Mouse (Mus musculus): ENCODE data around the gene Rybp. TPM values are rescaled to one million over a fixed set of nuclear protein-coding genes. Genes with fewer than 3 reads are reported as not detected.

The Rybp gene
- polyA plus RNA-seq, 1 experiment = 41.3 TPM

GRCm38 (mm10) chr6:100288016-100288729, 888 bp upstream of the Rybp start:
- DNase-seq (ENCODE audit: low spot score) = no peak

GRCm38 (mm10) chr6:100286573-100287333, 532 bp downstream of the Rybp start:
- peak; percentile 78 for DNase-seq (ENCODE audit: low spot score)

- DNase-seq (ENCODE audit: low spot score) = no peak
Observed at GRCm38 (mm10) chr6:100285985-100286572, 1.2 kb downstream of the Rybp start.

GRCm38 (mm10) chr6:100278841-100279240, 8.4 kb downstream of the Rybp start:
- no peak for DNase-seq (ENCODE audit: low spot score)

- DNase-seq (ENCODE audit: low spot score) = no peak
Observed at GRCm38 (mm10) chr6:100276344-100276743, 10.9 kb downstream of the Rybp start.

- DNase-seq (ENCODE audit: low spot score) = no peak
Observed at GRCm38 (mm10) chr6:100275643-100276042, 11.6 kb downstream of the Rybp start.

GRCm38 (mm10) chr6:100273556-100273955, 13.7 kb downstream of the Rybp start:
- no peak for DNase-seq (ENCODE audit: low spot score)

- no peak for DNase-seq (ENCODE audit: low spot score)
Observed at GRCm38 (mm10) chr6:100271992-100272391, 15.3 kb downstream of the Rybp start.

GRCm38 (mm10) chr6:100270765-100271164, 16.5 kb downstream of the Rybp start:
- DNase-seq (ENCODE audit: low spot score) = no peak

- no peak for DNase-seq (ENCODE audit: low spot score)
Observed at GRCm38 (mm10) chr6:100259607-100260006, 27.7 kb downstream of the Rybp start.

- no peak for DNase-seq (ENCODE audit: low spot score)
Observed at GRCm38 (mm10) chr6:100258278-100258677, 29.0 kb downstream of the Rybp start.

GRCm38 (mm10) chr6:100255411-100255810, 31.9 kb downstream of the Rybp start:
- DNase-seq (ENCODE audit: low spot score) = no peak

GRCm38 (mm10) chr6:100254671-100255070, 32.6 kb downstream of the Rybp start:
- no peak for DNase-seq (ENCODE audit: low spot score)

GRCm38 (mm10) chr6:100244474-100244873, 42.8 kb downstream of the Rybp start:
- no peak for DNase-seq (ENCODE audit: low spot score)

GRCm38 (mm10) chr6:100235036-100235435, 52.2 kb downstream of the Rybp start:
- DNase-seq (ENCODE audit: low spot score) = no peak

- DNase-seq (ENCODE audit: low spot score) = no peak
Observed at GRCm38 (mm10) chr6:100233522-100233921, 53.8 kb downstream of the Rybp start.

- no peak for DNase-seq (ENCODE audit: low spot score)
Observed at GRCm38 (mm10) chr6:100233061-100233460, 54.2 kb downstream of the Rybp start.

- no peak for DNase-seq (ENCODE audit: low spot score)
Observed at GRCm38 (mm10) chr6:100226204-100226603, 61.1 kb downstream of the Rybp start.

GRCm38 (mm10) chr6:100223932-100224331, 63.4 kb downstream of the Rybp start:
- no peak for DNase-seq (ENCODE audit: low spot score)

- DNase-seq (ENCODE audit: low spot score) = no peak
Observed at GRCm38 (mm10) chr6:100223435-100223834, 63.9 kb downstream of the Rybp start.

GRCm38 (mm10) chr6:100222927-100223326, 64.4 kb downstream of the Rybp start:
- DNase-seq (ENCODE audit: low spot score) = no peak

- DNase-seq (ENCODE audit: low spot score) = no peak
Observed at GRCm38 (mm10) chr6:100221803-100222202, 65.5 kb downstream of the Rybp start.
